Mouse (Mus musculus) heart, embryonic 12.5 days (tissue): ENCODE data around the gene Rgp1. TPM values are rescaled to one million over a fixed set of nuclear protein-coding genes. Genes with fewer than 3 reads are reported as not detected.

Experiments used
- ATAC-seq: fragments of 200-750 bp; cut with Nextera tagmentation; 2 replicates; pipeline ENCODE4 v1.8.0; 2017; ENCODE audit warnings: moderate TSS enrichment, moderate library complexity; ENCODE audit not compliant: insufficient number of reproducible peaks, low FRiP score
- H3K27ac ChIP-seq: fragments of 300-500 bp; sonication (generic); 2 replicates; pipeline ENCODE4 v1.5.1; 2016; ENCODE audit warnings: mild to moderate bottlenecking, moderate library complexity; ENCODE audit not compliant: poor library complexity, severe bottlenecking
- H3K27me3 ChIP-seq: fragments of 300-500 bp; sonication (generic); replicated peaks from 2 replicates; pipeline ENCODE4 v1.6.1; 2016; ENCODE audit warnings: mild to moderate bottlenecking, moderate library complexity
- H3K36me3 ChIP-seq: fragments of 300-500 bp; sonication (generic); 2 replicates; pipeline ENCODE4 v1.6.1; 2016; ENCODE audit warnings: mild to moderate bottlenecking, moderate library complexity
- H3K4me1 ChIP-seq: fragments of 300-500 bp; sonication (generic); replicated peaks from 2 replicates; pipeline ENCODE4 v1.6.1; 2016; ENCODE audit warnings: mild to moderate bottlenecking
- H3K4me2 ChIP-seq: fragments of 300-500 bp; sonication (generic); 2 replicates; pipeline ENCODE4 v1.6.1; 2016; ENCODE audit warnings: mild to moderate bottlenecking, moderate library complexity
- H3K4me3 ChIP-seq: fragments of 300-500 bp; sonication (generic); 2 replicates; pipeline ENCODE4 v1.5.1; 2016; ENCODE audit warnings: mild to moderate bottlenecking
- H3K9ac ChIP-seq: fragments of 300-500 bp; sonication (generic); 2 replicates; pipeline ENCODE4 v1.6.1; 2016; ENCODE audit warnings: mild to moderate bottlenecking, moderate library complexity
- H3K9me3 ChIP-seq: fragments of 300-500 bp; sonication (generic); replicated peaks from 2 replicates; pipeline ENCODE4 v1.6.1; 2016; ENCODE audit warnings: mild to moderate bottlenecking, moderate library complexity
- WGBS: fragments of 180-500 bp; shearing (Covaris S2); methylation state at CpG from one replicate; pipeline ENCODE4 v1.1.7; 2016; 5-methylcytosine and 5-hydroxymethylcytosine counted together
- polyA plus RNA-seq: library from polyadenylated mRNA; unstranded; fragments of >200 nt; fragmentation: Nextera tagmentation; extraction: Ambion mirVana; gene quantifications from 2 replicates; pipeline ENCODE4 v1.2.1, GENCODE M21; 2016

Rgp1 gene
- polyA plus RNA-seq, 1 experiment from 2014 or later, result 20.4 TPM

GRCm38 (mm10) chr4:43598200-43598599 lies 19.7 kb downstream of the Rgp1 start:
- no peak for ATAC-seq

GRCm38 (mm10) chr4:43598650-43599380 lies 20.3 kb downstream of the Rgp1 start:
- Histone ChIP-seq H3K9me3 (no peaks in the 10 kb centered on the region), H3K4me1 (no peaks in the 10 kb centered on the region), H3K27me3 (no peaks in the 10 kb centered on the region), H3K36me3 (no peaks in the 10 kb centered on the region), H3K27ac (no peak overlapping the region), H3K9ac (no peak overlapping the region), H3K4me3 (no peak overlapping the region), H3K4me2 (no peak overlapping the region)
- 82% methylated on average over 7 of the region's 7 CpGs for WGBS
- ATAC-seq, result no peak

More at GRCm38 (mm10) chr4:43598200-43598599, 19.7 kb downstream of the Rgp1 start:
- H3K9me3 ChIP-seq, result no peaks in the 10 kb centered on the region
- no peaks in the 10 kb centered on the region for H3K4me1 ChIP-seq
- no peak overlapping the region for H3K4me2 ChIP-seq
- H3K36me3 ChIP-seq, result no peaks in the 10 kb centered on the region
- no peak overlapping the region for H3K9ac ChIP-seq
- H3K4me3 ChIP-seq, result no peak overlapping the region
- 76% methylated on average over 4 of the region's 4 CpGs for WGBS
- no peaks in the 10 kb centered on the region for H3K27me3 ChIP-seq
- H3K27ac ChIP-seq, result no peak overlapping the region

GRCm38 (mm10) chr4:43600195-43600934 lies 21.9 kb downstream of the Rgp1 start:
- no peak overlapping the region for H3K27ac ChIP-seq
- no peak overlapping the region for H3K9ac ChIP-seq
- no peak for ATAC-seq
- H3K4me3 ChIP-seq, result no peak overlapping the region
- no peaks in the 10 kb centered on the region for H3K9me3 ChIP-seq
- peaks cover 10% of the 10 kb centered on the region for H3K4me1 ChIP-seq
- no peaks in the 10 kb centered on the region for H3K27me3 ChIP-seq
- no peaks in the 10 kb centered on the region for H3K36me3 ChIP-seq
- 71% methylated on average over 9 of the region's 9 CpGs for WGBS
- no peak overlapping the region for H3K4me2 ChIP-seq

DNA sequence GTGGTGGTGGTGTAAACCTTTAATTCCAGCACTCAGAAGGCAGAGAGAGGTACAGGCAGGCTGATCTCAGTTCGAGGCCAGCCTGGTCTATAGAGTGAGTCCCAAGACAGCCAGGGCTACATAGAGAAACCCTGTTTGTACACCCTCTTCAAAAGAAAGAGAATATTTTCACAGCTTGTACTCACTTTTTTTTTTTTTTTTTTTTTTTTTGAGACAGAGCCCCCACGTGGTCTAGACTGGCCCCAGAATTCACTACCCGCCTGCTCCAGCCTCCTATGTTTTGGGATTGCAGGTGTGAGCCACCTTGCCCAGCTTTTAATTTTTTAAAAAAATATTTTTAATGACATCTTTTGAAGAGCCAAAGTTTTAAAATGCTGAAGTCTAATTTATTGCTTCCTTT lies 25.6 kb downstream of the Rgp1 start:
- no peak for ATAC-seq
- Histone ChIP-seq H3K4me2 (no peak overlapping the region), H3K36me3 (no peaks in the 10 kb centered on the region), H3K9me3 (no peaks in the 10 kb centered on the region), H3K27ac (no peak overlapping the region), H3K9ac (no peak overlapping the region), H3K4me1 (peaks cover 10% of the 10 kb centered on the region), H3K4me3 (no peak overlapping the region), H3K27me3 (no peaks in the 10 kb centered on the region)
- 70% methylated on average over 3 of the region's 3 CpGs for WGBS

DNA sequence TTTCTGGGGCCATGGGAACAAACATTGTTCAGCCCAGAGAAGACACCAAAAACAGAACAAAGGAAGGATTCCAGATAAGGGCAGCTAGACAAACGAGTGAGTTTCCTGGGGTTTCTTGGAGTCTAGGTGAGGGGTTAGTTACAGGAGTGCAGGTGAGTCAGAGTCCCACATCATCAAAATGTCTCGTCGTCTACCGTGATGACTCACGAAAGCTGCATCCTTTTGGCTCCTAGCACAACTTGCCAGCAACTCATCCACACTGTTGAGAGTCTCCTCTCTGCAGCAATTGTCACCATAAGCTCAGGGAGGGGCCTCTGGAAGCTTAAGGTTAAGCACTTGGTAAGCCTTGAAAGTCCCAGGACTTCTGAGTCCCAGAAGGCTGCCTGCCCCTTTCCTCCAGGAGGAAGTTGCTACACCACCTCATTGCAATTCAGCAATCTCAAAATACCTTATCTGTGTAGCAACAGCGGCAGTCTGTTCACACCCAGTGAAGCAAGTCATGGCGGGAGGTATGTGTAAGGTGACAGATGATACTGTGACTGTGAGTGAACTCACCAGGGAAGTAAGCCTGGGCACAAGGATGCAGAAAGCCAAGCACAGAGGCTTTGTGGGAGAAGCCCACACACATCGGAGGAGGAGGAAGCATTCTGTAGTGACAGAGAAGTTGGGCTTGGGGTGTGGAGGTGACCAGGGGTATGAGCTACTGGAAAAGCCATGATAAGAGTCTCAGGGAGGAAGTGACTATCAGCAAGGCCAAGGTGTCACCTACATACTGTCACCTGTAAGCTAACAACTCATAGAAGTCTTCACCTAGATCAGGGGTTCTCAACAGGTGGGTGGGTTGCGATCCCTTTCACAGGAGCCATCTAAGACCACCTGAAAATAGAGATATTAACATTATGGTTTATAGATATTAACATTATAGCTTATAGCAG lies 26.5 kb downstream of the Rgp1 start:
- ATAC-seq, result 0 out of 2 replicates have a peak, but pooled peaks have one; percentile 18
- WGBS, result 40% methylated on average over 9 of the region's 9 CpGs

DNA sequence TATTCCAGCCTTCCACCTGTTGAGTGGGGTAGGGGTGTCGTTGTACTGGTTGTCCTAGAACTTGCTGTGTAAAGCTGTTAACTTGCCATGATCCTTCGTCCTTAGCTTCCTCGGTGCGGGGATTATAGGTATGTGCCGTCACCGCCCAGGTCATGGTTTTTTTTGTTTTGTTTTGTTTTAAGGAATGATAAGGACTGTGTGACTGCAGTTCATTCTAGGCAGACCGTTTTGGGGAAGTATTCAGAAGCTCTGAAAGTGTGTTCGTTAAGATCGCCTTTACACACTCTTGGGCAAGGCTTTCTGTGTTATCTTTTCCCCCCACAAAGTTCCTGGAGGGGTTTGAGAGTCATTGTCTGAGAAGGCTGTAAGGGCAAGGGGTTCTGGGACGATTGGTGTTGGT lies 34.0 kb downstream of the Rgp1 start:
- Histone ChIP-seq H3K4me1 (no peaks in the 10 kb centered on the region), H3K4me3 (no peak overlapping the region), H3K4me2 (no peak overlapping the region), H3K27ac (no peak overlapping the region), H3K9me3 (no peaks in the 10 kb centered on the region), H3K27me3 (no peaks in the 10 kb centered on the region), H3K36me3 (no peaks in the 10 kb centered on the region), H3K9ac (no peak overlapping the region)
- ATAC-seq, result no peak
- WGBS, result 51% methylated on average over 10 of the region's 10 CpGs

More for the DNA sequence above, 26.5 kb downstream of the Rgp1 start:
- Histone ChIP-seq H3K9me3 (no peaks in the 10 kb centered on the region), H3K27me3 (no peaks in the 10 kb centered on the region), H3K4me2 (no peak overlapping the region), H3K36me3 (no peaks in the 10 kb centered on the region), H3K4me3 (no peak overlapping the region), H3K9ac (no peak overlapping the region), H3K27ac (no peak overlapping the region), H3K4me1 (peaks cover 10% of the 10 kb centered on the region)

DNA sequence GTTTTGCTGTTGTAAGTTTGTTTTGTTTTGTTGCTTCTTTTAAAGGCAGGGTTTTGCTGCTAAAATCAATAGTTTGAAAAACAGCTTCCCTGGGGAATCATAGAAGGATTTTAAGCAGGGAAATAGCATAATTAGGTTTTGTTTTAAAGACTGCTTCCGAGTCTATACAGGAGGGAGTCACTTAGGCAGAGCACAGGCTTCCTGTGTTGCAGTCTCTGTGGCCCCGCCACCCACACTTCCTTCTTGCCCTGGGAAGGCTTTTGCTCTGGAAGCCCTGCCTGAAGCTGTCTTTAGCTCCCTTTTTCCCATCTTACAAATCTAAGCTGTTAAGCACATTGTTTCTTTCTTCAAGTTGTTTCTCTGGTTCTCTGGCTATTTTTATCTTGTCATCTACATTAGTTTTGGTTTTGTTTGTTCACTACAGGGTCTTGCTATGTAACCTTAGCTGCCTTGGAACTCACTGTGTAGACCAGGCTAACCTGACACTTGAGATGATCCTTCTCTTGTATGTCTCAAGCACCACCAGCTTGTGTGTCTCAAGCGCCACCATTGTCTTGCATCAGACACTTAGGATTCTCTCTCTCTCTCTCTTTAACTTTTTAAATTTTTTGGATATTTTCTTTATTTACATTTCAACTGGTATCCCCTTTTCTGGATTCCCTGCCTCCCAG lies 34.7 kb downstream of the Rgp1 start:
- WGBS, result 60% methylated on average over 3 of the region's 3 CpGs
- no peak overlapping the region for H3K27ac ChIP-seq
- ATAC-seq, result no peak
- no peaks in the 10 kb centered on the region for H3K36me3 ChIP-seq
- H3K9me3 ChIP-seq, result no peaks in the 10 kb centered on the region
- no peaks in the 10 kb centered on the region for H3K4me1 ChIP-seq
- H3K4me3 ChIP-seq, result no peak overlapping the region
- H3K27me3 ChIP-seq, result no peaks in the 10 kb centered on the region
- no peak overlapping the region for H3K9ac ChIP-seq
- no peak overlapping the region for H3K4me2 ChIP-seq

DNA sequence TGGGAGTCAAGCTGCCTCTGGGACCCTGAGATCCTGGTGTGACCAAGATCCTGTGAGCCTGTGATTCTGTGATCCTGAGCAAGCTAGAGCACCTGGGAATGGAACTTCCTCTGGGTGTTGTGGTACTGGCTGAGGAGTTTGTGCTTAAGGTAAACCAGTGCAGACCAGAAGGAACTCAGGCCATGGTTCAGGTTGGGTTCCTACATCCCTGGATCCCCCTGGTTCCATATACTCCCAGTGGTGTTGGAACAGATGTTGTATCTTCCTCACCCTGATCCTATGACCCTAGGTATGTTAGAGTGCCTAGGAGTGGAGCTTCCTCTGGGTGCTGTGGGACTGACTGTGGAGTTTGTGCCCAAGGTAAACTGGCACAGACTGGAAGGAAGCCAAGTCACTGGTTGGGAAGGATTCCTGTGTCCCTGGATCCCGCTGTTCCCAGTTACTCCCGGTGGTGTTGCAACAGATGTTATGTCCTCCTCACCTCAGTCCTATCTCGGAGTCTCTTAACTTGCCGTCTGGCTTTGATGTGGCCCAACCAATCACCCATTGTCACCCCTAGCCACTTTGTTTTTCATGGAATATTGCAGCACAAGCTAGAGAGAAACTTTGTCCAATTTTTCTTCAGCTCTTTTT lies 41.7 kb downstream of the Rgp1 start:
- no peaks in the 10 kb centered on the region for H3K36me3 ChIP-seq
- no peak overlapping the region for H3K4me2 ChIP-seq
- WGBS, result 65% methylated on average over 4 of the region's 4 CpGs
- H3K4me1 ChIP-seq, result no peaks in the 10 kb centered on the region
- no peak overlapping the region for H3K4me3 ChIP-seq
- H3K9me3 ChIP-seq, result peaks cover 3% of the 10 kb centered on the region
- no peak overlapping the region for H3K27ac ChIP-seq
- no peak for ATAC-seq
- no peaks in the 10 kb centered on the region for H3K27me3 ChIP-seq
- no peak overlapping the region for H3K9ac ChIP-seq

DNA sequence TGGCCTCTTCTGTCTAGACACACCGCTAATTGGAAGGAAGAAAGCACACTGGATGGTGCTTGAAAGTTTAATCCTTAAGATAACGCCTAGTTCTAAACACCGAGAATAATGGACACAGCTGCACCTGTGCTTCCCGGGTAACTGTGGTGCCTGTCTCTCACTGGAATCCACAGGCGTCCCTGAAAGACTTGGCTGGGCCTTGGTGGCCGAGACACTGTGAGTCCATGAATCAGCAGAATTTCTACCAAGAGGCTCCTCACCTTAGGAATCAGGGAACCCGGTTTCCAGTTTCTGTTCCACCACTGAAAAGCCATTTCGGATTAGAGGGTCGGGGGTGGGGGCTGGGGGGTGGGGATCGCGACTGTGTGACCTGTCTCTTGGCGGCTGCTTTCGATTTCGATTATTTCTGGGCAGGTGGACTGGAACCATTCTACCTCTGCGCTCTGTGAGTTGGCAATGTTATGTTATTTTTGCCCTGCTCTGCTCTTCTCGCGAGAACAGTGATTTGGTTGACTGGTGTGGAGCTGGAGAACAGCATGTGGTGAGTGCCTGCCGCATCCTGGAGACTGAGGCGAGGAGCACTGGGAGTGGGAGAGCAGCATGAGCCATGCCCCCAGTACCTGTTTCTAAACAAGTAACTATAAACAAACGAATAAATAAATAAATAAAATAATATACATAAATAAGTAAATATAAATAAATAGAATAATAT lies 50.7 kb downstream of the Rgp1 start:
- Histone ChIP-seq H3K4me1 (peaks cover 23% of the 10 kb centered on the region), H3K4me3 (0 out of 2 replicates have a peak overlapping the region, but pooled peaks have one; percentile 2), H3K9me3 (peaks cover 15% of the 10 kb centered on the region), H3K4me2 (peak overlapping the region; percentile 41), H3K27me3 (peaks cover 10% of the 10 kb centered on the region), H3K36me3 (no peaks in the 10 kb centered on the region), H3K9ac (no peak overlapping the region), H3K27ac (no peak overlapping the region)
- ATAC-seq, result no peak
- WGBS, result 36% methylated on average over 20 of the region's 20 CpGs
